Comparison of ENCODE assay signal across 19 mouse cellular contexts in the genomic region with DNA sequence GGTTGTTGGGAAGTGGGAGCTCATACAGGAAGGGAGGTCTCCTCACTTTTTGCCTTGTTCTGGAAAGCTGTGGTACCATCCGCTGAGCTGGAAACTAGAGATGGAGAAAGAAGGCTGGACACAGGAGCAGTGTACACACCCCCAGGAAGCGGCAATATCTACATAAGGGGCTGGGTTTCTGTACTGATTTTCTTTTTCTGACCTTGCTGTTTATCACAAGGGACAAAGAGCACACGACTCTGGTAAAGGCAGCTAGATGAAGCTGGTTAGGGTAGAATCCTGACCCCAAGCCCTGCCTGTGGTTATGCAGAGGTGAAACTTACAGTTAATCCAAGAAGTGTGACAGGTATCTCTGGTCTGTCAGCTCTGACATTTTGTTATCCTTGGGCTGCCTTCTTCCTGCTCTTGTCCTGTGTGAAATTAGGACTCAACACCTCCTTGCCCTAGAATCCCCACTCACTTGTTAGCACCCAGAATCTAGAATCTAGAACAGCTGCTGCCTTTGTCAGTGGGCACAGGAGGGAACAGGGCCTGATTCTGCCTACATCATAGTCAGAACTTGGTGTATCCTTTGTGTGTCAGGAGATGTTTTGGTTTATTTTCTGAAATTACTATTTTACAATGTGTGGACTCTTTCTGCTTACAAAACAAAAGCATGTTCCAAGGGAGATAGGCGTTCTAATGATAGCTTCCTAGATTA. TPM values are rescaled to one million over a fixed set of nuclear protein-coding genes. Genes with fewer than 3 reads are reported as not detected.
DNase-seq lines count a peak whose midpoint lies in the region; ATAC-seq and TF ChIP-seq lines count a peak whose summit lies in the region.
"Had no signal": no experiment of that assay in that cellular context is flagged by ENCODE, and none has a peak within 500 bp of the region (broad histone marks: within the 10 kb centered on the region; RNA-seq: fewer than 3 reads in every experiment).

No protein-coding gene starts in this region.

- no peak for DNase-seq in liver, embryonic 13.5 days
- DNase-seq in liver, result no peak
- peak; percentile 66 for DNase-seq in brain, adult 2 months (ENCODE audit: low read depth, low spot score)
- DNase-seq in liver, postnatal 0 days, result no peak
- no peak for DNase-seq in kidney, adult 18-20 months
- DNase-seq in urinary bladder, postnatal 4 days (ENCODE audit: low spot score in 2 of 2), result no peak
- DNase-seq: adrenal gland, postnatal 14 days; cerebellum, adult 18-20 months; cerebellum, adult 9-11 months; cerebellum, postnatal 36 days; gastrocnemius, adult 2 months; gastrocnemius, postnatal 25 days had no signal

- no peaks in the 10 kb centered on the region for H3K9me3 ChIP-seq in hindbrain, embryonic 15.5 days
- no peaks in the 10 kb centered on the region for H3K9me3 ChIP-seq in hindbrain, embryonic 13.5 days
- H3K9me3 ChIP-seq in liver, embryonic 13.5 days (replicated peaks), result 0 out of 2 replicates have a peak, but pooled peaks cover 4% of the 10 kb centered on the region
- no peaks in the 10 kb centered on the region for H3K9me3 ChIP-seq in liver, postnatal 0 days (ENCODE audit: low read length)
- H3K9me3 ChIP-seq: embryonic facial prominence, embryonic 13.5 days had no signal

- H3K36me3 ChIP-seq in hindbrain, embryonic 15.5 days, result no peaks in the 10 kb centered on the region
- H3K36me3 ChIP-seq in hindbrain, embryonic 13.5 days, result peaks cover 5% of the 10 kb centered on the region; the same call in 1 of the 2 replicates
- H3K36me3 ChIP-seq in liver, embryonic 13.5 days, result peaks cover 6% of the 10 kb centered on the region; the same call in 1 of the 2 replicates
- H3K36me3 ChIP-seq in liver, postnatal 0 days (replicated peaks; ENCODE audit: insufficient read depth, low read length), result 0 out of 2 replicates have a peak, but pooled peaks cover 3% of the 10 kb centered on the region
- H3K36me3 ChIP-seq: forebrain, embryonic 12.5 days; hindbrain, embryonic 10.5 days had no signal

- TF ChIP-seq EP300 in liver, postnatal 0 days (IDR thresholded peaks at IDR 0.05; ENCODE audit: low read depth), result no peak

- H3K9ac ChIP-seq in hindbrain, embryonic 15.5 days, result no peak overlapping the region
- no peak overlapping the region for H3K9ac ChIP-seq in hindbrain, embryonic 13.5 days
- H3K9ac ChIP-seq in liver, embryonic 13.5 days, result no peak overlapping the region
- H3K9ac ChIP-seq in liver, postnatal 0 days (replicated peaks), result no peak overlapping the region
- H3K9ac ChIP-seq: embryonic facial prominence, embryonic 13.5 days; forebrain, embryonic 12.5 days; heart, embryonic 12.5 days had no signal

- H3K4me2 ChIP-seq in hindbrain, embryonic 15.5 days, result no peak overlapping the region
- H3K4me2 ChIP-seq in hindbrain, embryonic 13.5 days, result no peak overlapping the region
- H3K4me2 ChIP-seq in liver, embryonic 13.5 days, result no peak overlapping the region
- H3K4me2 ChIP-seq in liver, postnatal 0 days (ENCODE audit: low read depth, low read length), result peak overlapping the region; percentile 20; the same call in 1 of the 2 replicates
- H3K4me2 ChIP-seq: embryonic facial prominence, embryonic 13.5 days; forebrain, embryonic 12.5 days; heart, embryonic 12.5 days had no signal

- no peak overlapping the region for H3K4me3 ChIP-seq in hindbrain, embryonic 15.5 days
- no peak overlapping the region for H3K4me3 ChIP-seq in hindbrain, embryonic 13.5 days
- no peak overlapping the region for H3K4me3 ChIP-seq in liver, embryonic 13.5 days (replicated peaks)
- H3K4me3 ChIP-seq in liver, postnatal 0 days (ENCODE audit: low read depth, low read length), result no peak overlapping the region
- H3K4me3 ChIP-seq: embryonic facial prominence, embryonic 13.5 days; forebrain, embryonic 12.5 days; gastrocnemius, adult 2 months; heart, embryonic 12.5 days; hindbrain, embryonic 10.5 days had no signal

- H3K4me1 ChIP-seq in hindbrain, embryonic 15.5 days (replicated peaks), result peaks cover 4% of the 10 kb centered on the region; the same call in 1 of the 2 replicates
- no peaks in the 10 kb centered on the region for H3K4me1 ChIP-seq in hindbrain, embryonic 13.5 days (replicated peaks)
- peaks cover 15% of the 10 kb centered on the region; the same call in 1 of the 2 replicates for H3K4me1 ChIP-seq in liver, embryonic 13.5 days (replicated peaks)
- H3K4me1 ChIP-seq in liver, postnatal 0 days (ENCODE audit: insufficient read depth), result peaks cover 24% of the 10 kb centered on the region

- no peaks in the 10 kb centered on the region for H3K27me3 ChIP-seq in hindbrain, embryonic 15.5 days
- no peaks in the 10 kb centered on the region for H3K27me3 ChIP-seq in hindbrain, embryonic 13.5 days
- no peaks in the 10 kb centered on the region for H3K27me3 ChIP-seq in liver, embryonic 13.5 days
- no peaks in the 10 kb centered on the region for H3K27me3 ChIP-seq in liver, postnatal 0 days (ENCODE audit: insufficient read depth, low read length)
- H3K27me3 ChIP-seq: embryonic facial prominence, embryonic 13.5 days; forebrain, embryonic 12.5 days; heart, embryonic 12.5 days had no signal

- H3K27ac ChIP-seq in hindbrain, embryonic 15.5 days (replicated peaks), result peak overlapping the region; percentile 30; the same call in 1 of the 2 replicates
- H3K27ac ChIP-seq in hindbrain, embryonic 13.5 days, result no peak overlapping the region
- H3K27ac ChIP-seq in liver, embryonic 13.5 days, result no peak overlapping the region
- H3K27ac ChIP-seq in liver, postnatal 0 days (ENCODE audit: low read depth), result peak overlapping the region; percentile 62
- H3K27ac ChIP-seq: embryonic facial prominence, embryonic 13.5 days; forebrain, embryonic 12.5 days; gastrocnemius, adult 2 months; hindbrain, embryonic 10.5 days had no signal

- 87% methylated on average over 4 of the region's 4 CpGs for WGBS in hindbrain, embryonic 15.5 days
- WGBS in hindbrain, embryonic 13.5 days, result 90% methylated on average over 4 of the region's 4 CpGs
- WGBS in liver, embryonic 13.5 days (ENCODE audit: insufficient replicate concordance), result 52% methylated on average over 4 of the region's 4 CpGs
- 46% methylated on average over 4 of the region's 4 CpGs for WGBS in liver, postnatal 0 days (ENCODE audit: insufficient replicate concordance)

- no peak for TF ChIP-seq CTCF in liver, postnatal 0 days (IDR thresholded peaks at IDR 0.05; ENCODE audit: low read depth)

- no peak for ATAC-seq in hindbrain, embryonic 15.5 days (ENCODE audit: low FRiP score, low read depth)
- no peak for ATAC-seq in hindbrain, embryonic 13.5 days (ENCODE audit: low FRiP score)
- ATAC-seq in liver, embryonic 13.5 days (ENCODE audit: low read depth), result 0 out of 2 replicates have a peak, but pooled peaks have one; percentile 41
- peak; percentile 78 for ATAC-seq in liver, postnatal 0 days
- ATAC-seq: forebrain, embryonic 16.5 days had no signal

RNA-seq across cellular contexts. Expression of gene Inpp4a, which starts 34.2 kb away (rescaled TPM):
- polyA plus RNA-seq in hindbrain, embryonic 15.5 days (2015; fragmentation: Nextera tagmentation; extraction: Ambion mirVana), result 69.9 and 73.5 TPM in 2 replicates
- polyA plus RNA-seq in hindbrain, embryonic 13.5 days (2015; fragmentation: Nextera tagmentation; extraction: Ambion mirVana), result 59.1 and 60.9 TPM in 2 replicates
- polyA plus RNA-seq in liver, embryonic 13.5 days (2015; fragmentation: Nextera tagmentation; extraction: Ambion mirVana), result 3.0 and 3.1 TPM in 2 replicates
- polyA plus RNA-seq in liver, postnatal 0 days (2015; fragmentation: Nextera tagmentation; extraction: Ambion mirVana), result 5.0 and 6.7 TPM in 2 replicates

Comparison
In these comparisons a context has a peak if more than half of its experiments do, and no peak if none do; other contexts are left out.
1. H3K27ac ChIP-seq: peak in hindbrain, embryonic 15.5 days (single experiment) and liver, postnatal 0 days (single experiment); none in hindbrain, embryonic 13.5 days (single experiment) and liver, embryonic 13.5 days (single experiment).
2. ATAC-seq: peak in liver, embryonic 13.5 days (single experiment) and liver, postnatal 0 days (single experiment); none in hindbrain, embryonic 15.5 days (single experiment) and hindbrain, embryonic 13.5 days (single experiment).